Mouse (Mus musculus): ENCODE data around the gene Nckap5. TPM values are rescaled to one million over a fixed set of nuclear protein-coding genes. Genes with fewer than 3 reads are reported as not detected.

The Nckap5 gene
- total and polyA plus RNA-seq, 3 experiments: not detected

- no peak overlapping the region for H3K4me3 ChIP-seq (ENCODE audit: control insufficient read depth in 1 of 2, insufficient read depth in 1 of 2, low read depth in 2 of 2, low read length in 2 of 2)
- DNase-seq (ENCODE audit: low read depth, low spot score): no peak
- no peaks in the 10 kb centered on the region for H3K4me1 ChIP-seq (ENCODE audit: control insufficient read depth in 1 of 2, insufficient read depth in 2 of 2, low read length in 2 of 2)
- TF ChIP-seq KAT2A (conservative IDR thresholded peaks at IDR 0.05; ENCODE audit: low read depth, low read length) (no peak), CHD1 (IDR thresholded peaks at IDR 0.05; ENCODE audit: low read depth, low read length) (no peak), TAL1 (IDR thresholded peaks at IDR 0.05; ENCODE audit: low read length) (no peak), RAD21 (IDR thresholded peaks at IDR 0.05; ENCODE audit: low read depth, low read length) (no peak), JUND (IDR thresholded peaks at IDR 0.05; ENCODE audit: low read depth, low read length) (no peak)
- no peak overlapping the region for H3K27ac ChIP-seq (ENCODE audit: control insufficient read depth, low read depth, low read length)
- no peaks in the 10 kb centered on the region for H3K27me3 ChIP-seq (ENCODE audit: control insufficient read depth in 1 of 2, insufficient read depth in 2 of 2, low read length in 2 of 2)
- no peaks in the 10 kb centered on the region for H3K79me2 ChIP-seq (ENCODE audit: control insufficient read depth, insufficient read depth, low read length, poor library complexity)
- H3K9ac ChIP-seq (ENCODE audit: control insufficient read depth, low read depth, low read length, poor library complexity, severe bottlenecking): no peak overlapping the region
- no peaks in the 10 kb centered on the region for H3K9me3 ChIP-seq (replicated peaks; ENCODE audit: insufficient read depth, low read length)
- H3K36me3 ChIP-seq (ENCODE audit: control insufficient read depth in 1 of 2, insufficient read depth in 2 of 2, low read length in 2 of 2): no peaks in the 10 kb centered on the region
Measured at GRCm38 (mm10) chr1:126688593-126688992, 142.0 kb downstream of the Nckap5 start.

- no peak for TF ChIP-seq NELFE (IDR thresholded peaks at IDR 0.05; ENCODE audit: low read depth, low read length)
- no peak for TF ChIP-seq USF2 (IDR thresholded peaks at IDR 0.05; ENCODE audit: borderline replicate concordance in 1 of 2, insufficient read depth in 1 of 2, low read depth in 1 of 2, low read length in 2 of 2)
- no peak for TF ChIP-seq TCF12 (IDR thresholded peaks at IDR 0.05; ENCODE audit: low read depth, low read length)
- TF ChIP-seq CHD1 (IDR thresholded peaks at IDR 0.05; ENCODE audit: low read depth, low read length): no peak
- TF ChIP-seq ELF1 (IDR thresholded peaks at IDR 0.05; ENCODE audit: low read depth, low read length): no peak
- TF ChIP-seq BHLHE40 (IDR thresholded peaks at IDR 0.05; ENCODE audit: borderline replicate concordance, low read depth, low read length): no peak
- TF ChIP-seq ZNF384 (IDR thresholded peaks at IDR 0.05; ENCODE audit: low read depth, low read length): no peak
- TF ChIP-seq TAL1 (IDR thresholded peaks at IDR 0.05; ENCODE audit: low read length): no peak
- TF ChIP-seq MEF2A (IDR thresholded peaks at IDR 0.05; ENCODE audit: extremely low read depth, insufficient replicate concordance, low read depth, low read length, poor library complexity, severe bottlenecking): no peak
- no peak for TF ChIP-seq HCFC1 (IDR thresholded peaks at IDR 0.05; ENCODE audit: low read depth, low read length)
- TF ChIP-seq JUND (IDR thresholded peaks at IDR 0.05; ENCODE audit: low read depth, low read length): no peak
- no peak for TF ChIP-seq MYC (IDR thresholded peaks at IDR 0.05; ENCODE audit: low read depth, low read length)
- no peak for TF ChIP-seq ETS1 (IDR thresholded peaks at IDR 0.05; ENCODE audit: low read depth, low read length)
- TF ChIP-seq GATA1 (IDR thresholded peaks at IDR 0.05; ENCODE audit: low read depth, low read length): no peak
- TF ChIP-seq TBP (IDR thresholded peaks at IDR 0.05; ENCODE audit: low read depth, low read length): no peak
- no peak for TF ChIP-seq UBTF (IDR thresholded peaks at IDR 0.05; ENCODE audit: borderline replicate concordance, insufficient read depth, low read depth, low read length)
- no peak for TF ChIP-seq POLR2AphosphoS5 (IDR thresholded peaks at IDR 0.05; ENCODE audit: borderline replicate concordance, low read depth, low read length)
- no peak for TF ChIP-seq CHD2 (IDR thresholded peaks at IDR 0.05; ENCODE audit: low read length)
- TF ChIP-seq CTCF (IDR thresholded peaks at IDR 0.05 in 2 of 3, conservative IDR thresholded peaks at IDR 0.05 in 1 of 3; ENCODE audit: control insufficient read depth in 1 of 3, insufficient read depth in 1 of 3, low read depth in 2 of 3, low read length in 3 of 3, poor library complexity in 1 of 3, severe bottlenecking in 1 of 3): no peak
- no peak for TF ChIP-seq ZC3H11A (IDR thresholded peaks at IDR 0.05; ENCODE audit: low read depth, low read length)
- Histone ChIP-seq H3K4me3 (ENCODE audit: control insufficient read depth in 1 of 2, insufficient read depth in 1 of 2, low read depth in 2 of 2, low read length in 2 of 2) (no peak overlapping the region), H3K36me3 (ENCODE audit: control insufficient read depth in 1 of 2, insufficient read depth in 2 of 2, low read length in 2 of 2) (no peaks in the 10 kb centered on the region), H3K9ac (ENCODE audit: control insufficient read depth, low read depth, low read length, poor library complexity, severe bottlenecking) (no peak overlapping the region), H3K4me1 (ENCODE audit: control insufficient read depth in 1 of 2, insufficient read depth in 2 of 2, low read length in 2 of 2) (no peaks in the 10 kb centered on the region), H3K27ac (ENCODE audit: control insufficient read depth, low read depth, low read length) (no peak overlapping the region), H3K27me3 (ENCODE audit: control insufficient read depth in 1 of 2, insufficient read depth in 2 of 2, low read length in 2 of 2) (no peaks in the 10 kb centered on the region), H3K9me3 (replicated peaks; ENCODE audit: insufficient read depth, low read length) (no peaks in the 10 kb centered on the region), H3K79me2 (ENCODE audit: control insufficient read depth, insufficient read depth, low read length, poor library complexity) (no peaks in the 10 kb centered on the region)
- no peak for DNase-seq (ENCODE audit: low read depth, low spot score)
Measured at GRCm38 (mm10) chr1:126686678-126687077, 143.9 kb downstream of the Nckap5 start.

Data from MEL (cell line).